Mouse (Mus musculus): ENCODE measurements around the gene Sec14l3.

DNA sequence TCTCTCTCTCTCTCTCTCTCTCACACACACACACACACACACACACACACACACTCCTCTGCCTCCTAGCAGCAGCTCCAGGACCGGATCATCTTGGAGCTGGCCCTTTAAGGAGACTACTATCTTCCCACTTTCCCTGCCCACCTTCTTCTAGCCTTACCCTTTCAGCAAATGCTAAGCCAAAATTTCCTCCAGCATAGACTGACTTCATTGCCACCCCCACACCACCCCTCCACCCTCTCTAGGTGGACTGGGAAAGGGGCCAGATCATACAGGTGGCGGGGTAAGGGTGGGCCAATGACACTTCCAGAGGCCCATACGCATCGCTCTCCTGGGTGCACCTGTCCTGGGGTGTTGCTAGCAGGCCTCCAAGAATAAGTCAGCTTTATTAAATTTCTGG lies 50.8 kb downstream of the Sec14l3 start:
- no peak for TF ChIP-seq CTCF (IDR thresholded peaks at IDR 0.05; ENCODE audit: extremely low read depth, insufficient read length, insufficient replicate concordance, low read depth, low read length)
- no peak for TF ChIP-seq POLR2A (IDR thresholded peaks at IDR 0.05; ENCODE audit: low read depth, low read length)

Data from small intestine, adult 2 months (tissue).